Mouse (Mus musculus): ENCODE measurements around the gene Pax2. TPM values are rescaled to one million over a fixed set of nuclear protein-coding genes. Genes with fewer than 3 reads are reported as not detected.

Gene Pax2
- total RNA-seq (2021) = not detected
- long read RNA-seq, experiment 1 = 0 reads
- long read RNA-seq, experiment 2 = 0 reads

DNA sequence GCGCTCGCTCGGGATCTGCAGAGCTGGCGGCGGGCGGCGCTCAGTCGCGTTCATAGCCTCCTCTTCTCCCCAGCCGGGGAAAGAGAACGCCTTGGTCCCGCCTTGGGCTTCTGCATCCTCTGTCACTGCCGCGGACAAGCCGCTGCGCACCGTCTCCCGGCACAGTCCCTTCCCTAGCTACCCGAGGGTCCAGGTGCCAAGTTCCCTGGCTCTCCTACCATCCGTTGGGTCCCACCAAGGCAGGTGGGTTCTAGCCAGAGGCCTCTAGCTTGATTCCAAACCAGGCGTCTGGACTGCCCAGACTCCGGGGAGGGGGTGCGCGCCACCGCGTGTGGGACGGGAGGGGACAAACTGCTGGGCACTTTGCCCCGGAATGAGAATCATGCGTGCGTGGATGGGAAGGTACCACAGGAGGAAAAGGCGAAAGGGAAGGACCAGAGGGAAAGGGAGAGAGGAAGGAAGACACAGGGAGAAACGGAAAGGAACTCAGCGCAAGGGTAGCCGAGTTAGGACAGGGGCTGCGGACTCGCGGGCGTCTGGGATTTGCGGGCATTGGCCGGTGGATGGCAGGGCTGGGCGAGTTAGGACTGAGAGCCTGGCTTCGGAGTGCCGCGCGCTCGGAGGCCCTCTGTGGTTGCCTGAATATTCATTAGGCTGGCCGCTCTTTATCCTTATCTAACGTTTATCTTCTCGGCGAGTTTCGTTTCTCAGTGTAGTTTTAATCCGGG is at the start of gene Pax2:
TSS of gene Pax2 (plus strand) at position 353 of the 728 bp plus-strand sequence.
- DNase-seq = no peak

DNA sequence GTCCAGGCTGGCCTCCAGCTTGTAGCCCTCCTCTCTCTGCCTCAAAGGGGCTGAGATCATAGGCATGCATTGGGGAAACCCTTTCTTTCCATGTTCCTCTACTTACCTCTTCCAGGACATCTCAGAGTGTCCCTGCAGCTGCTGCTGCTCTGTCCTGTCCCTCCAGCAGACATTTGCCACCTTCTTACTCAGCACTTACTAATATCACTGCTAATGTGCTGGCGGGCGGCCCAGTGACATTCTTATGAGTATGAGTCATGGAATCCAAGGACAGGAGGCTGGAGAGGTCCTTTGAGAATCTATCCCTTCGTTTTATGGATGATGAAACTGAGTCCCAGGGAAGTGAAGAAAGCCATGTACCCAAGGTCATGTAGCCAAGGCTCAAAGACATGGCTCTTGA is 47.0 kb upstream of the Pax2 start:
- DNase-seq = peak; percentile 83

DNA sequence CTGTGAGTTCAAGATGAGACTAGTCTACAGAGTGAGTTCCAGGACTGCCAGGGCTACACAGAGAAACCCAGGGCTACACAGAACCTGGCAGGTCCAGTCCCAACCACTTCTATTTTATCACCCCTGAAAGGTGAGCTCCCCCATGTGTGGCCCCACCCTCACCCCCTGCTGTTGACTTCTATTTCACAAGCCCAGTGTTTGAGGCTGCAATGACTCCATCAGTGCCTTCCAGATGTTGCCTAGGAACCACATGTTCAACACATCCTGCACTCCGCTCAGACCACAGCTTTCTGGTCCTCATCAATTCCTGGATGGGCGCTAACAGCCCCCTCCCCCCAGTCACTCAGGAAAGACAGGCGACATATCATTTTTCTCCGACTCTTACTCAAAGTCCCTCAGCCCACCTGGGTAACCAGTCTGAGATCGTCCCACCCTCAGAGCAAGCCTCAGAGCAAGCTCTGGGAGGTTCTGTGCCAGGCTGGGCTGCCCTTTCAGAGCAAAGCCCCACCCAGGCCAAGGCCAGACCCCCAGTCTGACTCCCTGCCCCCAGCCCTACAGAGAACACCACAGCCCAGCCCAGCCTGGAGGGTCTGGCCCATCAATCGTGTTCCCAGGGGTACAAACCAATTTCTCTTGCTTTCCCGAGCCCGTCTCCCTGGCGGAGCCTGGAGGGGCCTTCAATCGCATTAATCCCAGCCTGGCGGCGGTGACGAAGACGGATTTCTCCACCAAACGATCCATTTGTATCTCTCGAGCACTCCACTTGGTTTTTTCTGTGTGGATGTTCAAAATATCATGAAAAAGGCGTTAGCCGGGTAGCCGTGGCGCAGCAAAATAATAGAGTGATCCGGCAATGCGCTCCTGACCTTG is 38.9 kb upstream of the Pax2 start:
- no peak for DNase-seq

- DNase-seq = no peak
Measured at GRCm38 (mm10) chr19:44719292-44720193, 36.3 kb upstream of the Pax2 start.

DNA sequence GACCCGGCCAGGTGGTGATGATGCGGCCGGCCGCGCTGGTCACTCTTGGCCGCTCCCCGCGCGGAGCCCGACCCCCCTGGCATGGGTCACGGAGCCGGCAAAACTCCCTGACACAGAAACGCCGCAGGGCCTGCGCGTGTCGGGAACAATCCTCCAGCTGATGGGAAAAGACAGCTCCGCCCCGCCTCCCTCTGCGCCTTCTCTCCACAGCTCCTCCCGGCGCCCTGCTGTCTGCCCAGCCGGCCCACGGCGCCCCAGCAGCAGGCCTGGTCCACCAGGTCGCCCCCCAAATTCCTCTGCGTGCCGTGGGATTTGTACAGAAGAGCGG is 35.7 kb upstream of the Pax2 start:
- peak; percentile 32 for DNase-seq

GRCm38 (mm10) chr19:44723611-44724440 is 32.0 kb upstream of the Pax2 start:
- DNase-seq = no peak

GRCm38 (mm10) chr19:44725951-44726791 is 29.7 kb upstream of the Pax2 start:
- peak; percentile 56 for DNase-seq

GRCm38 (mm10) chr19:44734116-44734515 is 21.7 kb upstream of the Pax2 start:
- no peak for DNase-seq

- no peak for DNase-seq
Measured at GRCm38 (mm10) chr19:44734682-44735081, 21.2 kb upstream of the Pax2 start.

DNA sequence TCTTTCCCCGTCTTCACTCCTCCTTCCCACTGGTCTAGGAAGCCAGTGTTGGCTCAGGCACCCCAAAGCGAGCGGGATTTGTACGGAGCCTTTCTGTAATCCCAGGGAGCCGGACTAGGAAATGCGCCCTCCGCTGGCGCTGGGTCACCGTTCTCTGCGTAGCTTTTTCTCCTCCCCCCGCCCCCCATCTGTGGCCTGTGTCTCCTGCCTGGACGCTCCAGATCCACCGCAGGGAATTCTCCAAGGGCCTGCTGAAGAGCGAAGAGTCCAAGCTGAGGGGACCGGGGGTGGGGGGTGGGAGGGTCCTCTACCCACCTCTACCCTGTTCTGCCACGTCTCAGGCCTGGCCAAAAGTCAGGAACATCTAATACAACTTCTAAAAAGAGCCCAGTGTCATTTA is 15.5 kb upstream of the Pax2 start:
- DNase-seq = no peak

DNA sequence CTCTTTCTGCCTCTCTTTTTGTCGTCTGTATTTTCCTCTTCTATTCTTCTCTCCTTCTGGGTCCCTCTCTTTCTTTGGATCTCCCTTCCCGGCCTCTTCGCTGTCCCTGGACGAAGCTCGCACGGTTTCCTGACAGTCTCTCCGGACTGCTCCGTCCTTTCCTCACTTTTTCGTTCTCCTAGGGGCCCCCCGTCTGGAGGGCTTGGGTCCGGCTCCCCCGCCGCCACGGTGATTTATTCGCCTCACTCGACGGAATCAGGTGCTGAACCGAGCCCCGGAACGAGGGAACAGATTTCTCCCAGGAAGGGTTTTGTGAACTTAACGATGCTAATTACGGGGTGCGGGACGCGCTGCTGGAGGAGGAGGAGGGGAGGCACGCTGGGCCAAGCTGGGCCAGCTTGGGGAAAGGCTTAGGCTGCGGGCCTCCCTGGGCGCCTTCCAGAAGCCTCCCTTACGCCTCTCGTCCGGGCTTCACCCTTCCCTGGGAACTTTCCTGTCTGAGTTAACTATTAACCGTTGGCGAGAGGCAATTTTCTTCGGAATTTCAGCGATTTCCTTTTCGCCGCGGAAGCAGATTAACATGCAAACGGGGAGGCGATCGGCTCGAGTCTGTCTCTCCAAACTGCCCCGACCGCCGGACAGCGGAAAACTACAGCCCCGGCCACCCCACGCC is 14.6 kb upstream of the Pax2 start:
- DNase-seq = no peak

- DNase-seq = no peak
Measured at GRCm38 (mm10) chr19:44741764-44742127, 14.1 kb upstream of the Pax2 start.

DNA sequence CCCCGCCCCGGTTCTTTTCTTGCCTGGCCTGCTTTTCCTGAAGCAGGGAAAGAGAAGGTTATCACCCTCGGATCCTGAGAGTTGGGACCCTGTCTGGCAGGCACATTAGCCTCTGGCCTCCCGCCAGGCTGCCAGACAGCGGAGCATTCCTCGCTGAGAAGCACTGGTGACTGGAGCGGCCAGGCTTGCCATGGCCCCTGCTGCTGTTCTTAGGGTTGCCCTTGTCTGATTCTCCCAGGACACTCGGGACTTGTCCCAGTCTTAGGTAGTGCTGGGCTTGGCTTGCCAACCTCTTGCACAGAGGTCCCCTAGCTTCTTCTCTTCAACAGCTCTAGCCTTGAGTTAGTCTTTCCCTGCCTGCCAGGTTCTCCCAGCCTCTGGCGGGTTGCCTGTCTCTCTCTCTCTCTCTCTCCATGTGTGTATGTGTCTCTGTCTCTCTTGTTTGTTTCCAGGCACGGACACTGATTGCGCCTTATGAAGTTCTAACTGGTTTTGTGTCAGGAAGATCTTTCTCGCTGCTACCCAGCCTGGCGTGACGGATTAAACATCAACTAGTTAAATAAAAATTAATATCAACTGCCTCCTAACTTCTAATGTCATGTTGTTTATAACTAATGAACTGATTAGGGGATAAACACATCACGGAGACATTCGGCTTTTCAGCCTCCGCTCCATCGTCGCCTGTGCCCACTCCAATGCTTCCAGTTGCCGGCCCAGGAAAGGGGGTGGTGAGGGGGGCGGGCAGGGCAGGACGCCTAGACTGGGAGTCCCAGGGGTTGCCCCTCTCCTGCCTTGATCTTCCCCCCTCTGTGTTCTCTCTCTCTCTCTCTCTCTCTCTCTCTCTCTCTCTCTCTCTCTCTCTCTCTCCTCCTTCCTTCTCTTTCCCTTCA is 13.5 kb upstream of the Pax2 start:
- no peak for DNase-seq

DNA sequence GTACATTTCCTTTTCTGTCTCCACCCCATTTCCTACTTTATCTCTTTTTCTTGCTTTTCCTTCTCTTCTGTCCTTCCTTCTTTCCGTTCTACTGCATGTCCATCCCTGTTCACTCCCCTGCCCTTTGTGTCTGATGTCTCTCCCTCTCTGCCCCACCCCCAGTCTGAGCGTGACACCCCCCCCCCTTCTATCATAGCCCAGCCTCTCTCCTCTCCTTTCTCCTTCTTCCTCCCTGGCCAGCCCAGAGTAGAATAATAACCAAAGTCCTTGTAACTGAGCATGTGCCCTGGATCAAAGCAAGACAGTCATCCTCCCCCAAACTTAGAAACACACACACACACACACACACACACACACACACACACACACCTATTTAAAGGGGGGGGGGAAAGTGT is 12.8 kb upstream of the Pax2 start:
- DNase-seq = no peak

- no peak for DNase-seq
Measured at GRCm38 (mm10) chr19:44743961-44744520, 11.8 kb upstream of the Pax2 start.

DNA sequence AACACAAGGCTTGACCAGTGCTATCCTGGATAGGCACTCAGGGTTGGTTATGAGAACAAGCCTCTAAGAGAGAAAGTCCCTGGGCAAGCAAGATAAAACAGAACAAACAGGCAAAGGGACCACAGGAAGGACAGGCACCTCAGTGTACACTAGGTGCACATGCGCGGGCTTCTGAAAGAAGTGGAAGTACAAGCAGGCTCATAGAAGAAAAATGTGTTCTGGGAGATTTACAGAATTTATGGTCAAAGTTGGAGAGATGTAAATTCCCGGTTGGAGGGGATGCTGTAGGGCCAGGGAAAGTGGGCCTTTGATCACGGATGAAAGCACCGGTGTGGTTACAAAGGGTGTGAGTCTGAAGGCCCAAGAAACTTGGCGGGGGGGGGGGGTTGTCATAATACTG is 10.1 kb upstream of the Pax2 start:
- DNase-seq = no peak

DNA sequence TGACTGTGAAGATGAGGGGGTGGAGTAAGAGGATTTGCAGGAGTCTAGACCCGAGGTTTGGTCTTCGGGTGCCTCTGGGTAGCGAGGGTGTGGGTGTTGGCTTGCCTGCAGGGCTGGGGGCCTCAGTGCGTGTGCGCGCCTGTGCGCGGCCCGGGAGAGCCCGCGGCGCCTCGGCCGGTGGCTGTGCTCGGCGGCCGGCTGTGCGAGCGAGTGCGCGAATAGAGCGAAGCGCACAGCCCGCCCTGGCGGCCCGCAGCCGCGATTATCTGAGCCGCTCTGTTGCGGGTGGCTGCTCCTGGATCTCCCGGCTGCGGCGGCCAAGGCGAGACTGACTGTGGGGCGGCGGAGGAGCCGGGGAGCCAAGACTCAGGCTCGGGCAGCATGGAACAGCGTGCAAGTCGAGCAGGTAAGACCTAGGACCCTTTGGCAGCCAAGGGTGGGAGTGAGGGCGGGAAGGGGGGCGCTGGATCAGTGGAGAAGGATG is 9.3 kb upstream of the Pax2 start:
- DNase-seq = no peak

DNA sequence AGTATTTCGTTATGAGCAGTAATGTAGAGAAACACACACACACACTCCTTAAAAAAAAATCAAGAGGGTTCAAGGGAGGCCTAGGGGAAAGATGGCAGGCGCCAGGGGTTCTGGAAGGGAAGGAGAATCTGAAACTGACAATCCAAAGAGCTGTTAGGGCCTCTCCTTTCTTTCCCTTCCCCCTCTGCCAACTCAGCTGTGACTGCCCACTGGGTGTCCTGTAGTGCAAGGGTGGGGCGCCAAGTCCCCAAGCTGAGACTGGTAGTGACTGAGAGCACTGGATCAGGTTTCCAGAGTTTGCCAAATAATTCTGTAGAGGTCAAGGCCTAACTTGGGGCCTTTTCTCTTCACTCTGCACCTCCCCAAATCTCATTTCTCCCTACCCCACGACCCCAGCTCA is 8.4 kb upstream of the Pax2 start:
- DNase-seq = no peak

- no peak for DNase-seq
Measured at GRCm38 (mm10) chr19:44748271-44748670, 7.6 kb upstream of the Pax2 start.
